Mouse (Mus musculus): ENCODE data around the gene Pknox1.
"Not testable (repeated sequence)": the region's sequence is repeated elsewhere in the genome, so short reads cannot be mapped to it uniquely, and the experiment has no call there.

The Pknox1 gene

DNA sequence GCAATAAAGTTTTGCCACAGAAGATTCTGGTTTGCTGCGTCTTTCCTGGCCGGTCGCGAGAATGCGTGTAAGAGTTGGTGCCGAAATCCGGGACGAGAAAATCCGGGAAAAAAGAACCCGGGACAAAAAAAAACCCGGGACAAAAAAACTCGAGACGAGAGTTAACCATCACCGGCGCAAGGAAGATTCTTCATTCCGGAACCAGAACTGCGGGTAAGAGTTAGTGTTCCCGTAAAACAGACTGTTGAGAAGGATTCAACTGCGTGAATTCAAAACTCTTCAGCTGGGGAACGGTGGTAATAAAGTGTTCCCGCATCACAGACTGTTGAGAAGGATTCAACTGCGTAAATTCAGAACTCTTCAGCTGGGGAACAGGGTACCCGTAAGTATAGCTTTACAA, 11.9 kb upstream of the Pknox1 start:
- in situ Hi-C loops (cut with MboI, MseI): not testable (repeated sequence)

DNA sequence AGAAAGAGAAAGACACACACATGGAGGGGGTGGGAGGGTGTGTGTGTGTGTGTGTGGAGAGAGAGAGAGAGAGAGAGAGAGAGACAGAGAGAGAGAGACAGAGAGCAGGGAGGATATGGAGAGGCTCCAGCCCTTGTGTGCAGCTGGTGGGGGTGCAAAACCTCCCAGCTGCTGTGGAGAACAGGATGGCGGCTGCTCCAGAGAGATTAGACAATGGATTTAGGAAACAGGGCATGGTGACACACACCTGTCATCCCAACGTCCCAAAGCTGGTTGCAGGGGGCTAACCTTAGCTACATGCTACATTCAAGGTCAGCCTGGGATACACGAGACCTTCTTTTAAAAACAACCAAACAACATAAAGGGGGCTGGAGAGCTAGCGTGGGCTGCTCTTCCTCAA, 8.3 kb upstream of the Pknox1 start:
- in situ Hi-C loops (cut with MboI, MseI): loop anchor here (5.0 kb wide), 1 partner anchor 34 kb away; the partner anchor contains the start of gene Ndufv3

DNA sequence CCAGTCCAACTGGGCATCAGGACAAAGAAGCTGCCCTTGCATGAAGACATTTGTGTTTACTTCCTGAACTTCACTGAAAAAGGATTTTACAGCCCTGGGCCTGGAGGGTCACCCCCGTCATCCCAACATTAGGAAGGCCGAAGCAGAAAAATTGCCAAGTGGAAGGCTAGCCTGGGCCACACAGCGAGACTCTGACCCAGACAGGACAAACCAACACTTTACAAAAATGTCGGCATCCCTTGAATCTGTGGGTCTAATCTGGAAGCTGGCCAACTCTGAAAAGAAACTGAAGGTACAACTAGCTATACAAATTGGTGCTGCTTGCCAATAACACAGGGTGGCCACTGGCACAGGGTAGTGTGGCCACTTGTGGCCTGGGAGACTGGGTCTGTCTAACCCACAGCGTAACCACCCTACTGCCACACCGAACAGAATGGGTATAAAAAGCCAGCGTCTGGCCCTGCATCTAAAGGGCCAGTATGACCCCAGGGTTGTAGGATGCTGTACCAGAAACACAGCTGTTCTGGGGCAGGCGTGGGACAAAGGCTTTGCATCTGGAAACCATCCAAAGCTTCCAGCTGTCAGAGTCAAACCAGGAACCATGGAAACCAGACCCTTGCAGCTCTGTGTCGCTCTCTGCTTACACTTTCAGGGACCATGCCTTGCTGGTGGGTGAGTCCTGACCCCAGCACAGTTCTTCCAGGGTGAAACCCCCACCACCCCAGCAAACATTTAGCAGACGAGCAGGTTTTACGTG, 7.2 kb upstream of the Pknox1 start:
- in situ Hi-C loops (cut with MboI, MseI): loop anchor here (5.0 kb wide), 1 partner anchor 35 kb away; the partner anchor contains the start of gene Ndufv3

DNA sequence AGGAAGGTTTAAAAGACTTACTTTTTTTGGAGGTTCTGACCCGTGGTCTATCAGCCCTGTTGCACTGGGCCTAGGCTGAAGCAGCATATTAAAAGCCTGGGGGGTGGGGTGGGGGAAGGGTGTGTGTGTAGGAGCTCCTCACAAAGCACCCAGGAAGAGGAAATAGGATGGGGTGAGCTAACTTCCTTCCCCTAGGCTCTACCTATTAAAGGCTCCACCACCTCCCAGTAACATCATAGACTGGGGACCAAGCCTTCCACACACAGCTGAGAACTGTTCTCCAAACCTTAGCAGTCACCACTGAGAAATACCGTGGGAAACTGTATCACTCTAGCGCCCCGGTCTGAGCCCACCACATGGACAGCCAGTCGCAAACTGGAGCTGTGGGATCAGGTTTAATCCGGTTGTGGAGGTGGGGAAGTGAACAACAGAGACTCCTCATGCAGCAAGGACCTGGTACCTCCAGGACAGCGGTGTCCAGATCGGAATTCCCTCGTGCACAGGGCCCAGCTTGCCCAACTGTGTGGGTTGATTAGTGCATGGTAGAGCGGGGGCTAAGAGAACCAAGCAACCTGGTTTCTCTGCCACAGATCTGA, 6.5 kb upstream of the Pknox1 start:
- in situ Hi-C loops (cut with MboI, MseI): loop anchor here (5.0 kb wide), 1 partner anchor 36 kb away; the partner anchor contains the start of gene Ndufv3

DNA sequence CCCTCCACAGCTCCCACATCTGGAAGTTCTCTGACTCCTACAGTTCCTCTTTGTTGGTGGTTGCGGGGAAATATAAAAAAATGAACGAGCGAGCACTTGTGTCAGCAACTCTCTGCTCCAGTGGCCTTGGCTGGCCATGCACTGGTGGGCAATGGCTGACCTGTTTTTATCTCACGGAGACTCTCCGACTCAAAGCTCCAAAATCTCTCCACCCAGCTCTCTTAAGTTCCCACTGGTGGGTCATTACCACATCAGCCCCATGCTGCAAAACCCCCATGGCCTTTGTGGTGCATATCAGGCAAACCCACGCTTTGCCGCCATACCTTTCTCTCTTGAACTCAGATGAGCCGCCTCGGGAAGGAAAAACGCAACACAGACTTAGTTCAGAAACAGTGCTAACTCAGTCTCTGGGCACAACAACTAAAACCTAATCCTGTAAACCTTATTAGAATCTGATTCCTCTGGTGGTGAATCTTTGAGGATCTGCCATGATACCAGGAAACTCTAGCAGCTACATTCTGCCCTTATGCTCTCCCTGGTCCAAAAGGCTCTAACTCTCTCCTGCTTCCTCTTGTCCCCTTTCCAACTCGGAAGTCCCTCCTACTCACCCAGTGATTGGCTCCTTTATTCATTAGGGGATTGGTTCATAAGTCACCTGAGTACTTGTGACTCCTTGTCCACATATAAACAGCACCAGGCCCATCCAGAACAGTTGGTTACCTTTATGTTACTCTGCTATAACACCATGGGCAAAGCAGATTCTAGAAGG, 5.3 kb upstream of the Pknox1 start:
- in situ Hi-C loops (cut with MboI, MseI): loop anchor here (5.0 kb wide), 1 partner anchor 37 kb away; the partner anchor contains the start of gene Ndufv3

DNA sequence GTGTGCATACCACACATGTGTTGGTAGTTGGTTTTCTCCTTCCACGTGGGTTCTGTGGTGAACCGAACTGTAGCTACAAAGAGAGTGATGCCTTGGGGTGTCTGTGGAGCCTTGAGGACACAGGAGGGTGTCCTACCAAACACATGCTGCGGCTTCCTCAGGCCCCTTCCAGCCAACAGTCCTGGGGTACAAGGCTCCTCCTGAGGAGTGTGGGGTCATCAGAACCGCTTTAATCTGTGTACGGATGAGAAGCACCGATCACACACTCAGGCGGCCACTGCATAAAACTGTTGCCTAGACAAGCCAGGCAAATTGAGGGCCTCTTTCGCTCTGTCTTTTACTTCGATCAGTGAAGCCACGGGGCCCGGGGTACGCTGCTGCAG, 911 bp upstream of the Pknox1 start:
- in situ Hi-C loops (cut with MboI, MseI): no loop called here

DNA sequence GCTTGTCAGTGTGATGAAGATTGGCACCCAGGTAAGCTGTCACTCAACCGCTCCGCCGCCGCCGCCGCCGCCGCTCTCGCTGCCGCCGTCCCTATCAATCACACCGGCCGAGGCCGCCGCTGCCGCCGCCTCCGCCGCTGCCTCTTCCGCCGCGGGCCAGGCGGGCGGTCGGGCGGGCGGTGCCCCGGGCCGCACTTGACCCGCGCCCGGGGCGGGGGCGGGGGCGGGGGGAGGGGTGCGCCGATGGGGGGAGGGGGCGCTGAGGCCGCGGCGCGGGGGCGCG, 265 bp downstream of the Pknox1 start:
- in situ Hi-C loops (cut with MboI, MseI): no loop called here

DNA sequence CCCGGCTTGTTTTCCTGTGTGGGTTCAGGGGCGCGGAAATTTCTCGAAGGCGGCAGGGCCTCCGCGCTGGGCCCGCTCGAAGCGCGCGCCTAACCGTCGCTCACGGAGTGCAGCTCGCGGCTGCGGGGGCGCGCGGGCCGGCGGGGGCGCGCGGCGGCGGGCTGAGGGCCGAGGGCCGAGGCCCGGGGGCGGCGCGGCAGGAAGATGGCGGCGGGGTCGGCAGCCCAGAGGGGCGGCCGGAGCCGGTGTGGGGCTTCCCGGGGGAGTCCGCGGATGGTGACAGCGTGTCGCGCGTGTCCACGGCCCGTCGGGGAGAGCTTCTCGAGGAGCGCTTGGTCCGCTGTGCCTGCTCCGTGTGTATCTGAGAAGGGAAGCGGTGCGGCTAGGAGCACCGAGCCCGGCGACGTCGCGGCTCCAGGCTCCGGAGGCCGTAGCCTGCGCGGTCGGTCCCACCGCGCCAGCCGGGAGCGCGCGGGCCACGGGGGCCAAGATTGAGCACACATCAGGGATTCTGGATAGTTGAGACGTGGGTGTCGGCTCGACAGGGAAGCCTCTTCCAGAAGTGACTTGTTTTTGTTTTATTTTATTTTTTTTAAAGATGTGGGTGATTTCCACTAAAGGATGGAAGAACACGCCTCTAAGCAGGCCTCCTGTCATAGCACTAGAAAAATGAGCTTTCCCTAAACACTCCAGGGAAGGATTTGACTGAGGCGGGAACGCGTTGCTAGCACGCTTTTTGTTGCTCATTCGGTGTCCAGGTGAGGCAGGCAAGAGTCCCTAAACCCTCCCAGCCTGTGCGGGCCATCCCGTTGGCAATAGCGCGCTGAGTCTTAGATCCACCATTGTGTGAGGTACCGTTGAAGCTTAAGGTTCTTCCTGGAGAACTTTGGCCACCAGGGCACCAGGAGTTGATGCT, 865 bp downstream of the Pknox1 start:
- in situ Hi-C loops (cut with MboI, MseI): no loop called here

DNA sequence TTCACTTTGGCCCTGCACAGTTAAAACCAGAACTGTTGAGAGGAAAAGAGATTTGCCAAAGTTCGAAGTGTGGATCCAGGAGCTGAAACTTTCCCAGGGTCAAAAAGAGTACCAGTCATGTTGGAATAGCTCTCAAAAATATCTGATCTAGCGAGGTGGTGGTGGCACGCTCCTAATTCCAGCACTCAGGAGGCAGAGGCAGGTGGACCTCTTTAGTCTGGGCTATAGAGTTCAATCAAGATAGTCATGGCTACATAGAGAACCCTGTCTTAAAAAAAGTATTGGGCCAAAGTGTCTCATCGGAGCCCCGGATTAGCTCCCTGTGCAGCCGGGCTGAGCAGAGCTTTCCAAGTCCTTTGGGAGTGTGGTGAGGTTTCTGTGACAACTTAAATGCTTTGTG, 1.7 kb downstream of the Pknox1 start:
- in situ Hi-C loops (cut with MboI, MseI): no loop called here

DNA sequence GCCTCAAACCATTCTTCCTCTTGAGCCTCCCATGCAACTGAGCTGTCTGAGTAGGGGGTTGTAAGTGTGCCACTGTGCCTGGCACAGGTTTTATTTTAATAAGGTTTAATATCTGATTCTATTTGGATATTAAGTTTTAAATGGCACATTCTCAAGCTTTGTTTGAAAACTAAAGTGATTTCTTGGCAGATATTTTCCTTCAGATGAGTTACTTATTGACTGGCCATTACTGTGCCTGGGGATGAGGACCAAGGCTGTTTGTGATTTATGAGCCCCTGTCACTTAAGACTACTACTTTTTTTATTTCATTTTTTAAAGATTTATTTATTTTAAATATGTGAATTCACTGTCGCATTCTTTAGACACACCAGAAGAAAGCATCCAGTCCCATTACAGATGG, 5.2 kb downstream of the Pknox1 start:
- in situ Hi-C loops (cut with MboI, MseI): no loop called here

DNA sequence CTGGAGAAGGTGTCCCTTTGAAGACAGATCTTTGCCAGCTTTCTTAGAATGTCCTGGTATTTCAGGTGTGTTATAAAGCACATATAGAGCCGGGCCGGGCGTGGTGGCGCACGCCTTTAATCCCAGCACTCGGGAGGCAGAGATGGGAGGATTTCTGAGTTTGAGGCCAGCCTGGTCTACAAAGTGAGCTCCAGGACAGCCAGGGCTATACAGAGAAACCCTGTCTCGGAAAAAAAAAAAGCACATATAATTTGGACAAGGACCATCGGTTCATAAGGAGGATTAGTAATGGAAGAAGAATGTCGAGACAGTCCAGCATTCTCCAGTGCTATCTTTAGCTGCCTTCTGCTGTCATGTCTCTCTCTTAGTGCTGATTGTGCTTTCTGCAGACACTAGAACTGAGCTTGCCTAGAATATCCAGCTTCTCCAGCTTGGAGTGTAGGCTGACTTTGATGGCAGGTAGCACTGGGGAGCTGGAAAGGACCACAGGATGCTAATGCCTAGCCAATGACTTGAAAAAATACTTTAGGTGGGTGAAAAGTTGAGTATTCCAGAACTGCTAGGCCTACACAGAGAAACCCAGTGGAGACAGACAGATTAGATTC, 5.9 kb downstream of the Pknox1 start:
- in situ Hi-C loops (cut with MboI, MseI): no loop called here

DNA sequence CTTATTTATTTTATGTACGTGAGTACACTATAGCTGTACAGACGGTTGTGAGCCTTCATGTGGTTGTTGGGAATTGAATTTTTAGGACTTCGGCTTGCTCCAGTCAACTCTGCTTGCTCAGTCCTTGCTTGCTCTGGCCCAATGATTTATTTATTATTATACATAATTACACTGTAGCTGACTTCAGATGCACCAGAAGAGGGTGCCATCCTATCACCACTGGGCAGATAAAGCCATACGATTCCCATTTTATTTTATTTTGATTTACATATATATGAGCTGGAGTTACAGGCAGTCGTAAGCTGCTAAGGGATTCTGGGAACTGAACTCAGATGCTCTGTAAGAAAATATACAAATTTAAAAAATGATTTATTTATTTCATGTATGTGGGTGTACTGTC, 7.2 kb downstream of the Pknox1 start:
- in situ Hi-C loops (cut with MboI, MseI): no loop called here

DNA sequence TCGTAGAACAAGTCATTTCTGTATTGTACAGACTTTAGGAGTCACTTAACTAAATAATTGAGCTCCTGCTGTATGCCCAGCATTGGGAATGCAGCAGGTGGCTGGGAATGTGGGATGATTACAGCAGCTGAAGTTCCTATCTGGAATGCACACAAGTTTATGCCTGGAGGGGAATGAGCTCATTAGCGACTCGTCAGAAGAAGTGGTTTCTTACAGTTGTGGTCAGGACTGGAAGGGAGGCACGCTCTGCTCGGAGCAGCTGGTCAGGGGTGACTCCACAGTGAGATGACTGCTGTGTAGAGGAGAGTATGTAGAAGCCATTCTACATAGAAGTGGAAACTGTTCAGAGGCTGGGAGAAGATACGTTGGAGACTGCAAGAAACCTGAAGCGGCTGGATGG, 10.1 kb downstream of the Pknox1 start:
- in situ Hi-C loops (cut with MboI, MseI): no loop called here

DNA sequence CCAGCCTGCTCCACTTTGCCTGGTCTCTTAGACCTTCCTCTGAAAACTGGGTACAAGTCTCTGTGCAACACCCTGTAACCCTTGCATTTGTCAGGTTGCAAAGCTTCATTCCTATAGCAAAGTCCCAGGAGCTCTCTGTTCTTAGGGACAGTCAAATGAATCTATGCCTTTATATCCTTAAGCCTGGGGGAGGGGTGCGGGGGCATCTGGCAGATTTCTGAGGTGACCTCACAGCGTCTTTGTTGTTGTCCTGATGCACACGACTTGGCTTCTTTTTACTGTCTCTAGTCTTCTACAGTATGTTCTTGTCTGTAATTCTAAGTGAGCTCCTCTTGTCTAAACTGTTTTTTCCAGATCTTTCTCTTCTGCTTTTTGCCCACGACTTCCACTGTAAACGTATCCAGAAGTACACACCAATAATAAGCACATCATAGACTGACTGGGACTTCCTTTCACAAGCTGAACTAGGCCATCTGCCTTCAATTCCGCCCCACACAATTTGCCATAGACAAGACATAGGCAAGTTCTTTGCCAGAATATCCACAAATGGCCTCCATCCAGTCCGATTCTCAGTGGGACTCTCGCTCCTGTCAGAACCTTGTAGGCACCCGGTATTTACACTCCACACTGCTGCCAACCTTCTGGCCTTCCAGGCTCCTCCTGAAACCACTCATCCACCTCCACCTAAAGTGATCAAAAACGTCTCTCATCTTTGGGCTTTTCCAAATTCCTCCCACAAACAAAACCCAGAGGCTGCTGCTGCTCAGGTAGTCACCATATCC, 12.1 kb downstream of the Pknox1 start:
- in situ Hi-C loops (cut with MboI, MseI): no loop called here

DNA sequence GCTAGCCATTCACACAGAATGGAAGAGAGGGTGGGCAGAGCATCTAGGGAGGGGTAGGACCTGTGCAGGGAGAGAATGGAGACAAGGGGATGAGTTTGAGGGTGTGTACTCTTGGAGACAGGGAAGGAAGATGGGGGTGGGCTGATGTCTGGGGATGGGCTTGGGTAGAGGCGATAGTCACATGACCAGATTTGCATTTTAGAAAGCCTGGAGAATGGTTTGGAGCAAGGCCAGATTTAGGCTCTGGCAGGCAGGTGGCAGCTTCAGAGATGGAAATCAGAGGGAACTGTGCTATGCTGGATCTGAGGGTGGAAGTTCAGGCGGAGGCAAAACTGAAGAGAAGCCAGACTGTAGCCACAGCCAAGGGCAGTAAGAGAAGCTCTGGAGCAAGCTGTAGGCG, 15.8 kb downstream of the Pknox1 start:
- in situ Hi-C loops (cut with MboI, MseI): no loop called here

DNA sequence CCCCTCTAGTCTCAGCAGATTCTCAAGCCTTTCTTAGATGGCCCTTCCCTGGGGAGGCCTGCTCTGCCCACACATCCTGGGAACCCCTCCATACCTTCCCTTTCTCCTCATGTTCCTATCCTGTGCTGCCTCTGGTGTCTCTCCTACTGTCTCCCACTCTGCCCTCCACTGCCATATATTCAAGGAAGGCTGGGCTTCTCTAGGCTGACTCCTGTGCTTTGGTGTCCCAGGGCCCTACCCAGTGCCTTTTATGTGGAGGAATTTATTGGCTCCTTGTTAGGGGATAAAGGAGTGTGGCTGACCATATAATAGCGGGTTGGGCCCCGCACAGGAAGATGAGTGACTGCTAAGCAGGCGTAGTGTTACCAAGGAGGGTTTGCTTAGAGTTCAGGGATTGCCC, 18.7 kb downstream of the Pknox1 start:
- in situ Hi-C loops (cut with MboI, MseI): no loop called here

DNA sequence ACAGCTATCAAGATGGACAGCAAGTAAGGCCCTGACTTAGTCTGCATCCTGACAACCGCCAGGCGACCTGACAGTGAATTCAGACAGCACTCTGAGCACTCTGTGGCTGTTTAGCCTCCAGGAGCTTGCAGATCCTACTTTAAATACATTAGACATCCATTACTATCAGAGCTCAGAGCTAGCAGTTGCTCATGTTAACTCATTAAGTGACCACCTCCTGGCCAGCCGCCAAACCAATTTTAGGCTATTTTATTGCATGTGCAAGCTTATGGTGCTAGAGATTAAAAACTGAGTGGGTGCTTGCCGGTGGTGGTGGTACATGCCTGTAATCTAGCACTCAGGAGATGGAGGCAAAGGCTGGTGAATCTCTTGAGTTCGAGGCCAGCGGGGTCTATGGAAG, 19.2 kb downstream of the Pknox1 start:
- in situ Hi-C loops (cut with MboI, MseI): no loop called here

DNA sequence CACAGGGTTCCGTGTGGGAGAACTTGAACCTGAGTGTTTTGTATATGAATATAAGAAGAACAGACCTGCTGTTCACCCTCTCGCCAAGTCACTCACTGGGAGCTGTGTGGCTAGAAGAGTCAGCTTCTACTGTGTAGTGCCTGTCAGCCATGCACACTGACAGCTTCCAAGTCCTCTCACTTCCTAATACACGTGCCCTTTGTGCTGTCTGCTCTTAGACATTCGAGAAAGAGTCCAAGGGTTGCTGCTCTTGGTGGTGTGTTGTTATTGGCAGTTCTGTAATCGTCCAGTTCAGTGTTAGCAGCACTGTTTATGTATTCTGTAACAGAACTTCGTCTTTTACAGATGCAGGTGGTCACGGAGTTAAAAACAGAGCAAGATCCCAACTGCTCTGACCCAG, 23.6 kb downstream of the Pknox1 start:
- in situ Hi-C loops (cut with MboI, MseI): no loop called here

DNA sequence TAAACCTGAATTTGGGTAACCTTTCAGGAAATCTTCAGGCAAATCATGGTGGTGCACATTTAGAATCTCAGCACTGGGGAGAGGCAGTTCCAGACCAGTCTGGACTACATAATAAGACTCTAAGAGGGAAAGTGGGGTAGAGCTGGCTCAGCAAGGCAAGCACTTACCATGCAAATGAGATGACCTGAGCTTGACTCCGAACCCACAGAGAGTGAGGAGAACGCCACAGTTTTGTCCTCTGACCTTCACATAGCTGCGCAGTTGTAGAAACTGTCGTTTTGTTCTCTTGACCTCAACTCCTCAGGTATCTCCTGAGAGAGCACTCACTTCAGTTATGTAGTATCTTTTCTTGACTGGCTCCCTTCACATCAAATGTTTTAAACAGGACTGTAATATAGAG, 24.2 kb downstream of the Pknox1 start:
- in situ Hi-C loops (cut with MboI, MseI): no loop called here

DNA sequence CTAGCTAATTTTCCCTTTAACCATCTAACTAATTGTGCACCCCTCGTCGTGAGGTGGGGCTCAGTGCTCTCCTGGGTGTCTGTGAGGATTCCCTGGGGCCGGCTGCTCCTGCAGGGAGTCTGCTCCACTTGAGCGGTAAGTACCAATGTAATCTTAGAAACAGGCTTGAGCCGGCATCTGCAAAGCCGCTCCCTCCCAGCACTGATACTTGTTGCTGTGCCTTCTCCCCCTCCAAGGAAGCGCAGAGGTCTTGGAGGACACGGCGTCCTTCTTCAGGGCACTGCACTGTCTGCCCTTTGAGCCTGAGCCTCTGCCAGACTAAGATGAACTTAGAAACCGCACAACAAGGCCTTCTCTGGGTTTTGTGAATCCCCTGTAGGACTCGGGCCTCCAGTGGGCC, 26.3 kb downstream of the Pknox1 start:
- in situ Hi-C loops (cut with MboI, MseI): no loop called here

DNA sequence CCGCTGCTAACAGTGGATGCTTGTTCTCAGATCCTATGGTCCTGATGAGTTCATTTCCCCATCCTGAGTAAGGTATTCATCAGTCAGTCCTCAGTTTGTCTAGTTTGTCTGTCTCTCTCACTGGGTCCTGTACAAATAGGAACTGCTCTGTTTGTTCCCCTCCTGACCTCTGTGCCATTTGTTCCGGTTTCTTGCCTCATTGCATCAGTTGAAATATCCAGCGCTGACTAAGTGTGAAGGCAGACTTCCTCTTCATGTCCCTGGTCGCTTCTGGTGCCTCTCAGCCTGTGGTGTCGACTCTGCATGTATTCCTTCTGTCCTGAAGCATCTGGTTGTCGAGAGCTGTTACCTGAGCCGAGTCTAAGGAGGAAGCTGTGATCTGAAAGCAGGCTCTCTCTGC, 30.1 kb downstream of the Pknox1 start:
- in situ Hi-C loops (cut with MboI, MseI): no loop called here

Measured in T-helper 2 cell (primary cell).